Mouse (Mus musculus): ENCODE data around the gene Cnnm2. TPM values are rescaled to one million over a fixed set of nuclear protein-coding genes. Genes with fewer than 3 reads are reported as not detected.
A peak's percentile ranks its signal among the peaks of the same experiment; 100 is the strongest.

Gene Cnnm2
- polyA plus RNA-seq, 1 experiment from 2014 or later: 4.2 TPM

DNA sequence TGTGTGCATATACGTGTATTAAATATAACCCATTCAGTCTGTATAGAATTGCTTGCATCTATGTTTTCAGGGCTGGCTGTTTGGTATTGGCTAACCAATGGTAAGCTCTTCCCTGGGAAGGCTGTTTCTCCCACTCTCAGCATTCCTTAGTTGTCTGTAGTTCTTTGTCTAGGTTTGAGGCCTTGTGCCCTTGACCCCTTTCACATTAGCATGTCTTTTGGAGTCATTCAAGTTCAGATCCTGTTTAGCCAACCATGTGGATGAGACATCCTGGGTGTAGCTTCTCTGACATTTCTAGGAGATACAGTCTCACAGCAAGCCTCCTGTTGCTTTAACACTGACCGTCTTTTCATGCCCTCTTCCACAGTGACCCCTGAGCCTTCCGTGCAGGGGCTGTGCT lies 74.7 kb downstream of the Cnnm2 start:
- no peaks in the 10 kb centered on the region for H3K4me1 ChIP-seq (ENCODE audit: control insufficient read depth, insufficient read depth, low read length)
- no peaks in the 10 kb centered on the region for H3K9me3 ChIP-seq (ENCODE audit: control insufficient read depth, low read length)
- H3K4me3 ChIP-seq (ENCODE audit: low read depth, low read length): no peak overlapping the region
- H3K27me3 ChIP-seq (replicated peaks; ENCODE audit: control insufficient read depth, insufficient read depth, low read length): no peaks in the 10 kb centered on the region
- H3K9ac ChIP-seq (ENCODE audit: low read depth, low read length): no peak overlapping the region
- ATAC-seq (ENCODE audit: low read depth) (no peak), DNase-seq (ENCODE audit: low spot score) (no peak)
- no peak overlapping the region for H3K4me2 ChIP-seq (ENCODE audit: low read depth, low read length)
- WGBS: 77% methylated on average over 3 of the region's 3 CpGs
- H3K36me3 ChIP-seq (ENCODE audit: control insufficient read depth, insufficient read depth, low read length): no peaks in the 10 kb centered on the region
- H3K27ac ChIP-seq (replicated peaks; ENCODE audit: low read depth, low read length): no peak overlapping the region

DNA sequence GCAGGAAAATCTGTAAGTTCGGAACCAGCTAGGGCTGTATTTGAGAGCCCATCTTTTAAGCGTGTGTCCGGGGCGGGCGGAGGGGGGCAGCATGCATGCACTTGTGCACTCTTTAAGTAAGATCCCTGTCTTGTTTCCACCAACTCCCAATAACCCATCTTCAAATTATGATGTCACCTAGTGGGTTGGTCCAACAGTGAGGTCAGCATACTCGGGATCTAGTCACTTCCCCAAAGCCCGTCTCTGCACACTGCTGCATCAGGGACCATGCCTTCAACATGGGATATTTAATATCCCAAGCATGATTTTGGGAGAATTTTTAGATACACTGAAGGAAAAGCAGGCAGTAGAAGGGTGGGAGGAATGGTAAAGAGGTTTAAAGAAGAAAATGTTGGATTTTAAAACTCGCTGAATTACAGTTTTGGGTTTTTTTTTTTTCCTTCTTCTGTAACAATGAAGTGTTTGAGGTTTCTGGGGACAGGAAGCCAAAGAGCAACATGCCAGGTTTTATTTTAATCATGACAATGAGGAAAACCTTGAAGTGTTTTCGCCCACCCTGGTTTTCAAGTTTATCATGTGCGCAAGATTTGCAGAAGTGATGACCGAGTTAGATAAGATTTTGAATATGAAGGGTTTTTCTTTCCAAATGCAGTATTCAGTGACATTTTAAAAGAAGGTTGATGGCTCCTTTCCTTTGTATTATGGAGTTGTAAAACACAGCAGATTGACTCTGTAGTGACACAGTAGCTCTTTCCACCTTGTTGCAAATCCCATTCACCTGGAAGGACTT lies 76.1 kb downstream of the Cnnm2 start:
- WGBS: 89% methylated on average over 11 of the region's 11 CpGs
- Histone ChIP-seq H3K4me2 (ENCODE audit: low read depth, low read length) (no peak overlapping the region), H3K36me3 (ENCODE audit: control insufficient read depth, insufficient read depth, low read length) (no peaks in the 10 kb centered on the region), H3K9me3 (ENCODE audit: control insufficient read depth, low read length) (no peaks in the 10 kb centered on the region), H3K27me3 (replicated peaks; ENCODE audit: control insufficient read depth, insufficient read depth, low read length) (no peaks in the 10 kb centered on the region), H3K4me1 (ENCODE audit: control insufficient read depth, insufficient read depth, low read length) (no peaks in the 10 kb centered on the region), H3K9ac (ENCODE audit: low read depth, low read length) (no peak overlapping the region), H3K4me3 (ENCODE audit: low read depth, low read length) (no peak overlapping the region), H3K27ac (replicated peaks; ENCODE audit: low read depth, low read length) (no peak overlapping the region)
- no peak for DNase-seq (ENCODE audit: low spot score)
- ATAC-seq (ENCODE audit: low read depth): no peak

DNA sequence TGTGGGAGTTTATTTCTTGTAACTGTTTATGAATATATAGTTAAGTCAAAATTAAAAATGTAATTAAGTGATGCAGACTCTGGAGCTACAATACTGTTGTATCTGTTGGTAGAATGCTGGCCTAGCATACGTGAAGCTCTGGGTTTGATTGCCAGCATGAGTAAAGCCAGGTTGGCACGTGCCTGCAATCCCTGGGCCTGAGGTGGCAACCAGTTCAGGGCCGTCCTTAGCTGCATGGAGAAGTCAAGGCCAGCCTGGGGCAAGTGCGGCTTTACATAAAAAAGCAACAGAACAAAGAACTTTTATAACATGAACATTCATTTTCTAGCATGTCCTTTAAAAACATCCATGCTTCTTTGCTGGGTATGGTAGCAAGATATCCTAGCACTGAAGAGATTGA lies 79.6 kb downstream of the Cnnm2 start:
- Histone ChIP-seq H3K4me3 (ENCODE audit: low read depth, low read length) (no peak overlapping the region), H3K27ac (replicated peaks; ENCODE audit: low read depth, low read length) (no peak overlapping the region), H3K4me1 (ENCODE audit: control insufficient read depth, insufficient read depth, low read length) (no peaks in the 10 kb centered on the region), H3K9me3 (ENCODE audit: control insufficient read depth, low read length) (no peaks in the 10 kb centered on the region), H3K27me3 (replicated peaks; ENCODE audit: control insufficient read depth, insufficient read depth, low read length) (no peaks in the 10 kb centered on the region), H3K36me3 (ENCODE audit: control insufficient read depth, insufficient read depth, low read length) (no peaks in the 10 kb centered on the region), H3K4me2 (ENCODE audit: low read depth, low read length) (no peak overlapping the region), H3K9ac (ENCODE audit: low read depth, low read length) (no peak overlapping the region)
- no peak for DNase-seq (ENCODE audit: low spot score)
- ATAC-seq (ENCODE audit: low read depth): no peak
- WGBS: 83% methylated on average over 4 of the region's 4 CpGs

DNA sequence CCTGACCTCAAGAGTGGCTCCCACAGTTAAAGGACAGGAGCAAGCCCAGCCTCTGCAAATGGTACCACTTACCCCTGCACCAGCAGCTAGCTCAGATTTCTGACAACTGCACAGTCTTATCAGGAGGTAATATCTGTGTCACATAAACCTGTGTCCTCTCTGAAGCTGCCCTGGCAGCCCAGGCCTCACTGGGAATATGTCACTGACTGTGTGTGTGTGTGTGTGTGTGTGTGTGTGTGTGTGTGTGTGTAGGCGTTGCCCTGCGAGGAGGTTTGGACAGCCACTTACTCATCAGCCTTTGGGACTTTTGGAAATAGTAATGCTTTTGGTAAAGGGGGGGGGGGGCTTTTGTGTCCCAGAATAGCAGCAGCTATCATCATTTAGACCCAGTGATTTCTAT lies 81.6 kb downstream of the Cnnm2 start:
- Histone ChIP-seq H3K27ac (replicated peaks; ENCODE audit: low read depth, low read length) (no peak overlapping the region), H3K4me3 (ENCODE audit: low read depth, low read length) (no peak overlapping the region), H3K27me3 (replicated peaks; ENCODE audit: control insufficient read depth, insufficient read depth, low read length) (no peaks in the 10 kb centered on the region), H3K9ac (ENCODE audit: low read depth, low read length) (no peak overlapping the region), H3K9me3 (ENCODE audit: control insufficient read depth, low read length) (no peaks in the 10 kb centered on the region), H3K36me3 (ENCODE audit: control insufficient read depth, insufficient read depth, low read length) (no peaks in the 10 kb centered on the region), H3K4me2 (ENCODE audit: low read depth, low read length) (no peak overlapping the region), H3K4me1 (ENCODE audit: control insufficient read depth, insufficient read depth, low read length) (no peaks in the 10 kb centered on the region)
- DNase-seq (ENCODE audit: low spot score) (no peak), ATAC-seq (ENCODE audit: low read depth) (no peak)
- 80% methylated on average over 1 of the region's 2 CpGs for WGBS

DNA sequence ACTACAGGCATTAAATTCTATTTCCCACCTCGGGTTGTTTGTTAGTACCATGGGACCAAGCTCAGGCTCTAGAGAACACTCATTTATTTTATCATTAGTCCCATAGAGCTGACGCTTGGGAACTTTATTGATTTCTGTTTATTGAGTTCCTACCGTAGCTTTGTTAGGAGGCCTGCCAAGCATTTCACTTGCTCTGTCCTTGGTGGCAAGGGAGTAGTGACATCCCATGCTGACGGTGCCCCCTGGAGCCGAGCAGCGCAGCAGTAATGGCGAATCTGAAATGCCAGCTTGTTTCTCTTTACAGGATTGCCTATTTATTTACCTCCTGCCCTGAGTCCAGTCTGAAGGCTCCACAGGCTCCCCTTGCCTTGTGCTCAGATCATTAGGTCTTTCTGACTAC lies 84.7 kb downstream of the Cnnm2 start:
- no peak overlapping the region for H3K4me2 ChIP-seq (ENCODE audit: low read depth, low read length)
- no peak overlapping the region for H3K4me3 ChIP-seq (ENCODE audit: low read depth, low read length)
- no peaks in the 10 kb centered on the region for H3K9me3 ChIP-seq (ENCODE audit: control insufficient read depth, low read length)
- no peaks in the 10 kb centered on the region for H3K27me3 ChIP-seq (replicated peaks; ENCODE audit: control insufficient read depth, insufficient read depth, low read length)
- no peaks in the 10 kb centered on the region for H3K36me3 ChIP-seq (ENCODE audit: control insufficient read depth, insufficient read depth, low read length)
- H3K9ac ChIP-seq (ENCODE audit: low read depth, low read length): no peak overlapping the region
- H3K4me1 ChIP-seq (ENCODE audit: control insufficient read depth, insufficient read depth, low read length): peaks cover 6% of the 10 kb centered on the region; the same call in 1 of the 2 replicates
- ATAC-seq (ENCODE audit: low read depth) (no peak), DNase-seq (ENCODE audit: low spot score) (no peak)
- WGBS: 77% methylated on average over 7 of the region's 7 CpGs
- no peak overlapping the region for H3K27ac ChIP-seq (replicated peaks; ENCODE audit: low read depth, low read length)

DNA sequence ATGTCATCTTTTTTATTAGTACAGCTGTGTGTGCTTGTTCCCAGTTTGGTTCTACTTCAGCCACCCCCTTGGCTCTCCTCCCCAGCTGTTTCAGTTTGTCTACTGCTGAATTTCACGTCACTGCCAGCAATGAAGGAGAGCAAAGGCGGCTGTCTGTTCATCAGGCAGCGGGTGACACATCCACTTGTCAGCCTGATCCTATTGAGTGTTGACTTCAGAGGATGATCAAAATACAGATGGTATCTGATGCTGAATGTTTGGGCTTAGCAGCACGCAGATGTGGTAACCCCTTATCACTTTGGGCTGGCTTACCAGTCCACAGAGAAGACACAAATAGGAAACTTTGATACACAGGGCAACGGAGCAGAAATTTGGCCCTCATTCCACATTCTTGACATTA lies 85.1 kb downstream of the Cnnm2 start:
- H3K27ac ChIP-seq (replicated peaks; ENCODE audit: low read depth, low read length): no peak overlapping the region
- H3K4me1 ChIP-seq (ENCODE audit: control insufficient read depth, insufficient read depth, low read length): peaks cover 6% of the 10 kb centered on the region; the same call in 1 of the 2 replicates
- no peak overlapping the region for H3K4me2 ChIP-seq (ENCODE audit: low read depth, low read length)
- H3K27me3 ChIP-seq (replicated peaks; ENCODE audit: control insufficient read depth, insufficient read depth, low read length): no peaks in the 10 kb centered on the region
- 66% methylated on average over 5 of the region's 5 CpGs for WGBS
- no peak overlapping the region for H3K9ac ChIP-seq (ENCODE audit: low read depth, low read length)
- H3K36me3 ChIP-seq (ENCODE audit: control insufficient read depth, insufficient read depth, low read length): no peaks in the 10 kb centered on the region
- peak; percentile 48 for DNase-seq (ENCODE audit: low spot score)
- no peaks in the 10 kb centered on the region for H3K9me3 ChIP-seq (ENCODE audit: control insufficient read depth, low read length)
- ATAC-seq (ENCODE audit: low read depth): peak; percentile 30; the same call in 1 of the 2 replicates
- H3K4me3 ChIP-seq (ENCODE audit: low read depth, low read length): no peak overlapping the region

DNA sequence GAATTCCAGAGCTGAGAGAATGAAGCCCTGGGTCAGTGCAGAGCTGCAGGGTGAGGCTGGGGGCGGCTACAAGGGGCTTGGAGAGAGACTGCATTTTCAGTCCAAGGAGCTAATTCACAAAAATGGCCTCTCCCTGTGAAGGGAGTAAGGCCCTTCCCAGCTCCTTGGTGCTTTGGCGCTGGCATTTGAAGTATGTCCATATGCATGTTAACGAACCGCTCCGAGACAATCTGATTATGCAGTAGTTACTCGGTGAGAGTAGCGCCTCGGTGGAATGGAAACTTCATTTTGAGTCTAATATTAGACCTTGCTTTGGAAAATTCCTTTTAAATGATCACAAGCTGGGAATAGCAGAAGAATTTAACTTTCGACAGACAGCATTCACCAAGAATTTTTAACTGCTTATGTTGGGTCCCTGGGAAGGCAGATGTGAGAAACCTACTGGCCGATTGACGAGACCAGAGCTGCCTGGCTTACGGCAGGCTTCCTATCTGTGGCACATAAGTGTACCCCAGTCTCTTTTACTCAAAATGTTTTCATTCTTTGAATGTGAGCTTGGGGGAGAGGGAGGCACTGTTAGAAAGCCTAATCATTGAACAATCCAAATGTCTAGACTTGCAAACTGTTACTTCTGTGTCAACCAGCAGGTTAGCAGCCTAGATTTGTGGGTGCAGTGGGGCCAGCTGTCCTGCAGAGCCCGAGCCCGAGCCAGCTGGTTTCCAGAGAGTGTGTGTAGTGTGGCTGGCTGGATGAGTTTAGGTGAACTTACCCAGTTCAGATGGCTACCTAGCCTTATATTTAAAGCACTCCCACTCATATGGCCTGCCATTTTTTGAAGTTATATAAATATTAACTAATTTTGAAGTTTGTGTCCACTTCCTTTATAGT lies 87.2 kb downstream of the Cnnm2 start:
- Histone ChIP-seq H3K9me3 (ENCODE audit: control insufficient read depth, low read length) (no peaks in the 10 kb centered on the region), H3K36me3 (ENCODE audit: control insufficient read depth, insufficient read depth, low read length) (no peaks in the 10 kb centered on the region), H3K4me1 (ENCODE audit: control insufficient read depth, insufficient read depth, low read length) (peaks cover 6% of the 10 kb centered on the region; the same call in 1 of the 2 replicates), H3K9ac (ENCODE audit: low read depth, low read length) (peak overlapping the region; percentile 16; the same call in 1 of the 2 replicates), H3K4me3 (ENCODE audit: low read depth, low read length) (no peak overlapping the region), H3K4me2 (ENCODE audit: low read depth, low read length) (peak overlapping the region; percentile 15), H3K27ac (replicated peaks; ENCODE audit: low read depth, low read length) (peak overlapping the region; percentile 78), H3K27me3 (replicated peaks; ENCODE audit: control insufficient read depth, insufficient read depth, low read length) (no peaks in the 10 kb centered on the region)
- 52% methylated on average over 14 of the region's 14 CpGs for WGBS
- DNase-seq (ENCODE audit: low spot score) (peak; percentile 74), ATAC-seq (ENCODE audit: low read depth) (no peak)

DNA sequence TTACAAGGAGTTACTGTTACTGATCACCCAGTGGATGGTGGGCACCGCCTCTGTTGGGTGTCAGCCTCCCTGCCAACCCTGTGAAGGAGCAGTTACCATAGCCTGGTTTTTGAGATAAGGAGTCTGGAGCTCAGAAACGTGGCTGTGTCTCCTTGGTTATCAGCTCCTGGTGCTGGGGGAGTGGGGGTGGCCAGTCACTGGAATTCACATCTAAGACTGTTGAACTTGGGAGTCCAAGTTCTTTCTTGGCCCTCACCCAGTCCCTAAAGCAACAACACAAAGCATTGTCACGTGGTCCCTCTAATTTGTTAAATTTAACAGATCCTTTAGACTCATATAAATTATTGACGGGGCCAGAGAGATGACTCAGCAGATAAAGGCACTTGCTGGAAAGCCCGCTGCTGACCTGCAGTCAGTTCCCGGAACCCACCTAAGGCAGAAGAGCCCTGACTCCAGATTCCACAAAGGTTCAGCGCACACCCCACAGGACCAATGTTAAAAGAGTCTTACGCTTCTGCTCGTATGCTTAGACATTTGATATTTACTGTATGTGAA lies 88.1 kb downstream of the Cnnm2 start:
- peak; percentile 2 for DNase-seq (ENCODE audit: low spot score)
- 71% methylated on average over 9 of the region's 9 CpGs for WGBS
- no peaks in the 10 kb centered on the region for H3K36me3 ChIP-seq (ENCODE audit: control insufficient read depth, insufficient read depth, low read length)
- H3K27me3 ChIP-seq (replicated peaks; ENCODE audit: control insufficient read depth, insufficient read depth, low read length): no peaks in the 10 kb centered on the region
- ATAC-seq (ENCODE audit: low read depth): no peak
- no peak overlapping the region for H3K9ac ChIP-seq (ENCODE audit: low read depth, low read length)
- H3K4me2 ChIP-seq (ENCODE audit: low read depth, low read length): no peak overlapping the region
- H3K9me3 ChIP-seq (ENCODE audit: control insufficient read depth, low read length): no peaks in the 10 kb centered on the region
- H3K4me3 ChIP-seq (ENCODE audit: low read depth, low read length): no peak overlapping the region
- no peak overlapping the region for H3K27ac ChIP-seq (replicated peaks; ENCODE audit: low read depth, low read length)
- H3K4me1 ChIP-seq (ENCODE audit: control insufficient read depth, insufficient read depth, low read length): peaks cover 6% of the 10 kb centered on the region; the same call in 1 of the 2 replicates

Measured in embryonic facial prominence, embryonic 14.5 days (tissue).